Mouse (Mus musculus): ENCODE measurements at regions not wholly inside any gene's neighbourhood (a gene's known extent, or its start where the extent isn't known, plus 50 kb on each side); places are given as distances from the start of the nearest gene placed in this dataset.

DNA sequence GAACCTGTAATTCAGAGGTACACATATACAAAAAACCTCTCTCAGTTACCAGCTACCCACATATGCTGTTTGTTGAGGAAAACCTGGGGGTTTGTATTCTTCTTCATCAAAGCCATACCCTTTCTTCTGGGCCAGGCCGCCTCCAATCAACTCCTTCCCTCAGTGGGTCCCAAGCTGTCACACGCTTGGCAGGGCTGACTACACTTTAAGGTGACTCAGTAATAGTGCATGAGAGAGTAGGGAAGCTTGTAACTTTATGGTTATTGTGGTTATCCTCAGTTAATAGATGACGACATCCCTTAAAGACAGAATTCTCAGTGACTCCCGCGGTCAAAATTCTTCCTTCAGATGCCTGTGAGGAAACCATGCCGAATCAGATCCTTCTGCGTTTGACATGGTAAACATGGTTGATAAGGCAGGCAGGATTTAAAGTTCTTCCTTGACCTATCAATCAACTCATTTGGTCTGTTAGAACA, 164.1 kb downstream of the Efcab1 start:
- no peaks in the 10 kb centered on the region for H3K4me1 ChIP-seq (ENCODE audit: control insufficient read depth, insufficient read depth)
- H3K27ac ChIP-seq (ENCODE audit: low read depth): no peak overlapping the region
- no peaks in the 10 kb centered on the region for H3K36me3 ChIP-seq (replicated peaks; ENCODE audit: control insufficient read depth, insufficient read depth, low read length)
- WGBS: 82% methylated on average over 7 of the region's 7 CpGs
- H3K4me3 ChIP-seq (ENCODE audit: low read depth, low read length): no peak overlapping the region
- H3K9me3 ChIP-seq (replicated peaks; ENCODE audit: control insufficient read depth, low read length): no peaks in the 10 kb centered on the region
- no peaks in the 10 kb centered on the region for H3K27me3 ChIP-seq (ENCODE audit: control insufficient read depth, insufficient read depth, low read length)
- TF ChIP-seq EP300 (IDR thresholded peaks at IDR 0.05; ENCODE audit: low read depth): no peak
- no peak for TF ChIP-seq CTCF (IDR thresholded peaks at IDR 0.05; ENCODE audit: low read depth)
- DNase-seq (ENCODE audit: low spot score) (no peak), ATAC-seq (ENCODE audit: insufficient read depth, low read depth) (no peak)
- no peak overlapping the region for H3K9ac ChIP-seq (replicated peaks; ENCODE audit: low read depth, low read length)
- H3K4me2 ChIP-seq (ENCODE audit: low read depth, low read length): no peak overlapping the region

DNA sequence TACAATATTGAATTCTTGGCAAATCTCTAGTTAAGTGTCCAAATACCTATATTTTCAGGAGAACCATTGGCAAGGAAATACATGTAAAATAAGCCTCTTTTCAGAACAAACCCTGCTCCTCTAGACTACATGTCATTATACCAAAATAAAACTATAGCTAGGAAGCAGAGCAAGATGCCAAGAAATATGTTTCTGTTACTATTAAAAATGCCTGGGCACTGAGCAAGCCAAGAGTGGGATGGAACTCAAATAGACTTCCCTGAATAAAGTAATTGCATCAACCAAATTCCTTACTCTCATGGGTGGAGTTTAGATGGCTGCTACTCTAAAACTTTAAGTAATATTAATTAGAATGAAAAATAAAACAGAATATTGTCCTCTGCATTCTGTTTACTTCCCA, 168.0 kb downstream of the Efcab1 start:
- H3K27me3 ChIP-seq (ENCODE audit: control insufficient read depth, insufficient read depth, low read length): no peaks in the 10 kb centered on the region
- no peaks in the 10 kb centered on the region for H3K4me1 ChIP-seq (ENCODE audit: control insufficient read depth, insufficient read depth)
- no peaks in the 10 kb centered on the region for H3K36me3 ChIP-seq (replicated peaks; ENCODE audit: control insufficient read depth, insufficient read depth, low read length)
- 0 out of 2 replicates have a peak, but pooled peaks cover 6% of the 10 kb centered on the region for H3K9me3 ChIP-seq (replicated peaks; ENCODE audit: control insufficient read depth, low read length)
- no peak overlapping the region for H3K27ac ChIP-seq (ENCODE audit: low read depth)
- no peak for ATAC-seq (ENCODE audit: insufficient read depth, low read depth)
- no peak overlapping the region for H3K4me3 ChIP-seq (ENCODE audit: low read depth, low read length)
- DNase-seq (ENCODE audit: low spot score): no peak
- TF ChIP-seq EP300 (IDR thresholded peaks at IDR 0.05; ENCODE audit: low read depth): no peak
- TF ChIP-seq CTCF (IDR thresholded peaks at IDR 0.05; ENCODE audit: low read depth): no peak
- H3K4me2 ChIP-seq (ENCODE audit: low read depth, low read length): no peak overlapping the region
- no peak overlapping the region for H3K9ac ChIP-seq (replicated peaks; ENCODE audit: low read depth, low read length)

DNA sequence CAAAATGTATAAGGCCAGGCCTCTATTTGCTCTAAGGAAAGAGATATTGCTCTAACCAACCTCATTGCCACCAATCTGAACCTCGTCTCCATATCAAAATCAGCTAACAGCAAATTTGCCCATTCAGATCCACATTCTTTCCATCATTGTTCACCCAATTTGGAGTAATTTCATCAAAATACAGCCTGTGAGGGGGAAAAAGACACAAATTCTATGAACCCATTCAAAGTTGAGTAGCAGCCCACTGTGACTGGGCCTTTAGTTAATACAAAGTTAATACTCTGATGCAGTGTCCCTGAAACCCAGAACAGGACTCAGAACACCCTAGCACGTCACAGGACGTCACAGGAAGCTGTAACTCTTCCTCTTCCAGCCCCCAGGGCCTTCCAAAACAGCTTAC, 177.3 kb downstream of the Efcab1 start:
- Histone ChIP-seq H3K4me3 (ENCODE audit: low read depth, low read length) (no peak overlapping the region), H3K27me3 (ENCODE audit: control insufficient read depth, insufficient read depth, low read length) (peaks cover 17% of the 10 kb centered on the region), H3K36me3 (replicated peaks; ENCODE audit: control insufficient read depth, insufficient read depth, low read length) (no peaks in the 10 kb centered on the region), H3K27ac (ENCODE audit: low read depth) (peak overlapping the region; percentile 83; the same call in 1 of the 2 replicates), H3K9ac (replicated peaks; ENCODE audit: low read depth, low read length) (no peak overlapping the region), H3K4me2 (ENCODE audit: low read depth, low read length) (no peak overlapping the region), H3K4me1 (ENCODE audit: control insufficient read depth, insufficient read depth) (peaks cover 4% of the 10 kb centered on the region; the same call in 1 of the 2 replicates), H3K9me3 (replicated peaks; ENCODE audit: control insufficient read depth, low read length) (no peaks in the 10 kb centered on the region)
- no peak for ATAC-seq (ENCODE audit: insufficient read depth, low read depth)
- 73% methylated on average over 3 of the region's 3 CpGs for WGBS
- TF ChIP-seq CTCF (IDR thresholded peaks at IDR 0.05; ENCODE audit: low read depth) (no peak), EP300 (IDR thresholded peaks at IDR 0.05; ENCODE audit: low read depth) (no peak)
- no peak for DNase-seq (ENCODE audit: low spot score)

DNA sequence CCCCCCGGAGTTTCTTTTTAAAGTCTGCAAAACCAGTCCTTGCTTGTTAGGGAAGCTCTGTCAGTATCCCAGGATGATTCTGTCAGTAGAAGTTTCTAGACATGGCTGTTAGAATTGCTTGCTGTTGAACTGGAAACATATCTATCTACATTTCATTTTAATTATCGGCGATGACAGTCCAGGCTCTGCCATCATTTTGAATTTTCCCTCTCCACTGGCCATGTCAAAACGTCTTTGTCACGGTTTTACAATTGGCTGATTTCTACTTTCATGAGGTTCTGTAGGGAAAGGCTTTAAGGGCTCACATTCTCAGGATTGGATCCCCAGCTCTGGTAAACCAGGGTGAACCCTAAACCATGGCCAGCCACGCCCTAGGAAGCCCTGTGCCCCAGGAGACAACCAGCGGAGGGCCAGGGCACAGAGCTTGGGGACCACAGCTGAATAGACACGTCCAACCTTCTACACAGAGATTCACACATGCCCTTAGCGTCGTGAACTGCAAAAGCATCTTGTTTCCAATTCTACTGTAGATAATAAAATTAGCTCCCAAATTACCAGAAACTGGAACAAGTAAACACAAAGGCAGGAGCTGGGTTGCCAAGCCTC, 177.8 kb downstream of the Efcab1 start:
- H3K27ac ChIP-seq (ENCODE audit: low read depth): peak overlapping the region; percentile 83
- WGBS: 40% methylated on average over 10 of the region's 10 CpGs
- no peak for TF ChIP-seq EP300 (IDR thresholded peaks at IDR 0.05; ENCODE audit: low read depth)
- TF ChIP-seq CTCF (IDR thresholded peaks at IDR 0.05; ENCODE audit: low read depth): no peak
- peak overlapping the region; percentile 95 for H3K4me2 ChIP-seq (ENCODE audit: low read depth, low read length)
- DNase-seq (ENCODE audit: low spot score): no peak
- no peak for ATAC-seq (ENCODE audit: insufficient read depth, low read depth)
- H3K36me3 ChIP-seq (replicated peaks; ENCODE audit: control insufficient read depth, insufficient read depth, low read length): no peaks in the 10 kb centered on the region
- H3K9ac ChIP-seq (replicated peaks; ENCODE audit: low read depth, low read length): peak overlapping the region; percentile 32; the same call in 1 of the 2 replicates
- H3K27me3 ChIP-seq (ENCODE audit: control insufficient read depth, insufficient read depth, low read length): peaks cover 17% of the 10 kb centered on the region
- peak overlapping the region; percentile 62 for H3K4me3 ChIP-seq (ENCODE audit: low read depth, low read length)
- H3K9me3 ChIP-seq (replicated peaks; ENCODE audit: control insufficient read depth, low read length): no peaks in the 10 kb centered on the region
- peaks cover 4% of the 10 kb centered on the region; the same call in 1 of the 2 replicates for H3K4me1 ChIP-seq (ENCODE audit: control insufficient read depth, insufficient read depth)

DNA sequence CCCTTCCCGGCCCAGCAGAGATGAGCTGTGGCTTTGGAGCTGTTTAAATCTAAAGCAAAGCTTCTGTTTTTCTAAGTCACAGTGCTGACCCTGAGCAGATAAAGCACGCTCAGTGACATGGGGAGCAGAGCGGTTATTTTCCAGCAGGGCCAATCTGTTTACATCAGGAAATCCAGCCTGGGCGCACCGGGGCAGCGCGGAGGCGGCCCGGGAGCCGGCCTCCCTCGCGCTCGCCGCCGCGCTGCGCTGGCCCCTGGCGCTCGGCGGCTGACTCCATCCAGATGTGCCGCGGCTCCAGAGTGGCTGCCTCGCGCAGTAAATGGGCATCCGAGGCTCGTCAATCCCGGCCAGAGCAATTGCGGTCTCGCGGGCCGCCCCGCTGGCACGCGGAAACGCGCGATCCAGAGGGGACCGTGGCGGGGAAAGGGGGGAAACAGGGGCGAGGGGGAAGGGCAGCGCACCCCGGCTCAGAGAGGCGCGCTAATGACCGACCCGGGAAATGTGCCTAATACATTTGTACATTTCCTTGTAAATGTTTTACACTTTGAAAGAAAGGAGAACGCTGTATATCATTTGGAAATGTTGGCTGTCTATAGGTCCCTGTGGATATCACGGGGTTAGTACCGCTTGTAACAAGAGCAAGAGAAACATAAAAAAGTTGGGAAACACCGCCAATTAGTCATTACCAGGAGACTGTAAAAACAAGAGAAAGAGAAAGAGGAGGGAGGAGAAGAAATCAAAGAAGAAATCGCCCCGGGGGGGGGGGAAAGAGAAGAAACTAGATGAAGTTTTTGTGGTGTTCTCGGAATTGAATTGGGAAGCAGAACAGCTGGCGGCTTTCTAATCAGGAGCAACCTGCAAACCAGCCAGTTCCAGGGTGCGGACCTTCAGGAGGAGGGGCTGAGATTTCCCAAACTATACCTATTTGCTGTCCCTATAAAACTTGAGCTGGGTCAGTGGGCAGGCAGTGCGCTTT, 178.6 kb downstream of the Efcab1 start:
- H3K4me2 ChIP-seq (ENCODE audit: low read depth, low read length): peak overlapping the region; percentile 95
- DNase-seq (ENCODE audit: low spot score): peak; percentile 28
- peak; percentile 80 for ATAC-seq (ENCODE audit: insufficient read depth, low read depth)
- no peaks in the 10 kb centered on the region for H3K9me3 ChIP-seq (replicated peaks; ENCODE audit: control insufficient read depth, low read length)
- peaks cover 17% of the 10 kb centered on the region for H3K27me3 ChIP-seq (ENCODE audit: control insufficient read depth, insufficient read depth, low read length)
- 2% methylated on average over 56 of the region's 56 CpGs for WGBS
- no peak for TF ChIP-seq EP300 (IDR thresholded peaks at IDR 0.05; ENCODE audit: low read depth)
- TF ChIP-seq CTCF (IDR thresholded peaks at IDR 0.05; ENCODE audit: low read depth): no peak
- no peaks in the 10 kb centered on the region for H3K36me3 ChIP-seq (replicated peaks; ENCODE audit: control insufficient read depth, insufficient read depth, low read length)
- H3K4me1 ChIP-seq (ENCODE audit: control insufficient read depth, insufficient read depth): peaks cover 4% of the 10 kb centered on the region; the same call in 1 of the 2 replicates
- peak overlapping the region; percentile 83 for H3K27ac ChIP-seq (ENCODE audit: low read depth)
- peak overlapping the region; percentile 62 for H3K4me3 ChIP-seq (ENCODE audit: low read depth, low read length)
- peak overlapping the region; percentile 32; the same call in 1 of the 2 replicates for H3K9ac ChIP-seq (replicated peaks; ENCODE audit: low read depth, low read length)
